Mouse (Mus musculus) NIH3T3 (cell line): ENCODE data around the gene Ttll2.
"Not testable (repeated sequence)": the region's sequence is repeated elsewhere in the genome, so short reads cannot be mapped to it uniquely, and the experiment has no call there.

Source experiments
- DNase-seq: peaks from one replicate; pipeline ENCODE4 v3.0.0-alpha.2; 2012; ENCODE audit warnings: low read depth

The Ttll2 gene

GRCm38 (mm10) chr17:7360749-7361465 is 8.4 kb upstream of the Ttll2 start:
- not testable (repeated sequence) for DNase-seq

GRCm38 (mm10) chr17:7359806-7360205 is 7.3 kb upstream of the Ttll2 start:
- DNase-seq: not testable (repeated sequence)

- DNase-seq: not testable (repeated sequence)
Measured at GRCm38 (mm10) chr17:7348765-7349164, 3.7 kb downstream of the Ttll2 start.

DNA sequence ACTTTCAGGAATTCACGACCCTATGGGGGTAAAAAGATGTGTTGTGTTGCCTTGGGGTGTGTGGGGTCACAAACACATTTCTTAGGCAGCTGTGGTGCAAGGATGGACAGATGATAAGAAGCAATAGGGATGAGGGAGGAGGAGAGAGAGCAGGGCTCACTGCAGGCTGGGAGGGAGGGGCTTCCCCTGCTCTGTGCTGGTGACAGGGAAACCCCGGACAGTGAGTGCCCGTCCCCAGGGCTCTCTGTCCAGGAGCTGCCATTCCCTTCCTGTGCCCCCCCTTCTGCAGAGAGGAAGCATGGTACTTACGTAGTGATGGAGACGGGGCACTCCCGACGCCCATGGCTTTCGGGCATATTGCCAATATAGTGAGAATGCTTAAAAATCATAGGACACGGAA is 15.1 kb downstream of the Ttll2 start:
- not testable (repeated sequence) for DNase-seq

DNA sequence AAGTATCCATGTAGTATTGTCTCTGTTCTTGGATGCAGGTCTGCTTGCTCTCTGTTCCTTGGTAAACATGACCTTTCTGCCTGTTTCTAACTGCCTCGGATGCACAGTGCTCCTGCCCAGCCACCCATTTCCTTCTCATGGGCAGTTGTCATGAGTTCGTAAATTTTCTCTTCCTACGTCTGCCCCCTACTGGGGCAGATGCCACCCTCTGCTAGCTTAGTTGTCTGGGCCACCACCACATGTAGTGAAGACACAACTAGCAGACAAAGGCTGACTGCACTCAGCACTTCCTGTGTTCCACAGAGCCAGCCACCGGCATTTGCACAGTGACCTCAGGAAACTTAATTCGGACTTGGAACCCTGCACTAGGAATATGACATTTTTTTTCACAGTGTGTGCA is 19.8 kb downstream of the Ttll2 start:
- DNase-seq: not testable (repeated sequence)

- not testable (repeated sequence) for DNase-seq
Measured at GRCm38 (mm10) chr17:7326415-7326814, 26.1 kb downstream of the Ttll2 start.

DNA sequence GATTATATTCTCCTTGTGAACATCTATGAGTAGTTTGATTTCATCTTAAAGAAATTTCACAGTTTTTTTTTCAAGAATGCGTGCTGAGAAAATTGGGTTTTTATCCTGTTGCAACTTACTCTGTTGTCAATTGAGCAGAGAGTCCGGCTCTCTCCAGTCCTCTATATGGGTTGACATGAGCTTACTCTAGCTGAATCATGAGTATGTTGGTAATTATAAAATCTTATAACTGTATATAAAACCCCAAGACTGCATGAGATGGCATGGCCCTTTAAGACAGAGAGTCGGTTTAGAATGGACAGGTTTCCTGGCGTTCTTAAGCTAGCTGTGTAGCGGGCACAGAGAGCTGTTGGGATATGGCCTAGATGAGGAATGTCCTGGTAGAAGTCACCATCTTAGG is 28.1 kb downstream of the Ttll2 start, which contains the start of gene Tcp10a:
Tcp10a (plus strand) TSS at position 301 of the 400 bp plus-strand sequence.
- DNase-seq: not testable (repeated sequence)

- DNase-seq: not testable (repeated sequence)
Measured at GRCm38 (mm10) chr17:7319789-7320188, 32.7 kb downstream of the Ttll2 start.

- not testable (repeated sequence) for DNase-seq
Measured at GRCm38 (mm10) chr17:7315693-7316382, 36.7 kb downstream of the Ttll2 start.

GRCm38 (mm10) chr17:7306278-7307196 is 46.0 kb downstream of the Ttll2 start:
- DNase-seq: not testable (repeated sequence)
